Mouse (Mus musculus): ENCODE measurements around the gene Cfap65. TPM values are rescaled to one million over a fixed set of nuclear protein-coding genes. Genes with fewer than 3 reads are reported as not detected.

Gene Cfap65
- total RNA-seq, 1 experiment from 2014 or later, result 0.06 TPM

- DNase-seq, result no peak
These were observed 927 bp upstream of the Cfap65 start for GRCm38 (mm10) chr1:74936221-74936830.

DNA sequence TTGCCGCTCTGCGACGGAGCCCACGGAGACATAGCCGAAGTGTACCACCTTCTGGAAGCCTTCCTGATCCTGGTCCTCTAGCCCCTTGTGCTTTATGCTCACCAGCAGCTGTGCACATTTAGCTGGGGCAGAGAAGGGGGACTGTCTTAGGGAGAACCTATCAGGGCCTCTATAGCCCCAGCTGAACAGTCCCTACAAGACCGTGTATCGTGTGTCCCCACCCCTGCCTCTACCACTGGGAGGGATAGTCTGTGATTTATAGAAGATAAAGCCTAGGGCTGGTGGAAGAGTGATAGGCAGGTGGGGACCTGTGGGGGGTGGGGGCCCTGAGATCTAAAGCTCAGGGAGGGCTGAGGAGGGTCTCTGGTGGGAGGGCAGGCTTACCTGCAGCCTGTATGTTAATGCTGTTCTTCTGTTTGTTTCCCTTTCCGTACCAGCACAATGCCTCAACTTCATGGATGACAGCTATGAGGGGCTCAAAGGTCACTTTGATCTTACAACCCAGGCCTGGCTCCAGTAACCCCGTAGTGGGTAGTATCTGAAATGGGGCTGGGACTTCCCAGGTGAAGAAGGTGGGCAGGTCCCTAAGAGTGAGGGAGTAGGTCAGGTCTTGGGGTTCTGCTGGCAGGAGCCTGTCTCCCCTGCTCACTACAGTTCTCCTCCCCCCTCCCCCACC, 7.6 kb downstream of the Cfap65 start:
- no peak for DNase-seq

DNA sequence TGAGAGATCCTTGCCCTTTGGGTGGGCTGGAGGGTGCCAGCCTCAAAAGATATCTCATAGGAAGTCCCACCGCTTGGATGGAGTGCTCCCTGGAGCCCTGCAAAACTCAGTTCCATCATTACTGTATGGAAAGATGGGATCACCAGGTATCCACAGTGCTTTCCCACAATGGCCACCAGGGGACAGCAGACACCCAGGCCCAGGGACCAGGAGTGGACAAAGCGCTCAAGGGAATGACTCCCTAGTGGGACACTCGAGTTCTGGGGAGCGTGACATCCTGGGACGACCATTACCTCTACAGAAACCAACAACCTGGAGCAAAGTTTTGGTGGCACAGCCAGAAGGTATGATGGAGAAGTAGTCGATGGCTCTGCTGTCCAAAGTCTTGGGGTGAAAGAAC, 8.7 kb downstream of the Cfap65 start:
- peak; percentile 48 for DNase-seq

GRCm38 (mm10) chr1:74924464-74924863, 10.9 kb downstream of the Cfap65 start:
- DNase-seq, result no peak

- no peak for DNase-seq
These were observed 19.7 kb downstream of the Cfap65 start for GRCm38 (mm10) chr1:74915706-74916105.

DNA sequence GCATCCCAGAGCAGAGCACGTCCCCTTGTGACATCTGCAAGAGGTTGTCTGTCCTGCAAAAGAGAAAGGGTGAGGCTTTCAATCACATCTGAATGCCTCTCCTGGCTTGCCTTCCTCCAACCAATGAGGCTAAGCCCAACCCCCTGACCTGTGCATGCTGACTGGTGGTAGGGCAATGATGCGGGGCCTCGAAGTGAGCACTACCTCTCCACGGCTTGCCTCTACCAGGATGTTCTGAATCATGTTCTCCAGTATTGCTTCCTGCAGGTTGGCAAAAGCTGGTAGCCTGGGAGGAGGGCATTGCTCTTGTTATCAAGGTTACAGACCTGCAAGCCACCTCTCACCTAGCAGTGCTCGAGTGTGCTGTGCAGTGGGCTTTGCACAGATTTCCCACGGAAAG, 33.2 kb downstream of the Cfap65 start:
- no peak for DNase-seq

DNA sequence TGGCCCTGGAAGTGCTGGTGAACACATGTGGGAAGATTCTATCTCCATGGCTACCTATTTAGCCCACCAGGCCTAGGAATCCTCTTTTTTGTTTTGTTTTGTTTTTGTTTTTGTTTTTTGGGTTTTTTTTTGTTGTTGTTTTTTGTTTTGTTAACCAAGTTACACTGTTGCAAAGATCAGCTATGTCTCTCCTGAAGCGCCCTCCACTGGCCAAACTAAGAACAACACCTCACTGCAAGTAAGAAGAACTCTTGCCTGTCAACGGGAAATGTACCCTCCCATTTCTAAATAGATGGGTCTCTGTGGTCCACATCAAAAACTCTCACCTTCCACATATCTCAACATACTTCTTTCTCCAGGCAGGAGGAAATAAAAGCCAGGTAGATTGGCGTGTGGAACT, 33.7 kb downstream of the Cfap65 start:
- peak; percentile 67 for DNase-seq

GRCm38 (mm10) chr1:74900341-74901285, 34.8 kb downstream of the Cfap65 start:
- peak; percentile 29 for DNase-seq

- no peak for DNase-seq
These were observed 36.6 kb downstream of the Cfap65 start for GRCm38 (mm10) chr1:74898656-74899431.

DNA sequence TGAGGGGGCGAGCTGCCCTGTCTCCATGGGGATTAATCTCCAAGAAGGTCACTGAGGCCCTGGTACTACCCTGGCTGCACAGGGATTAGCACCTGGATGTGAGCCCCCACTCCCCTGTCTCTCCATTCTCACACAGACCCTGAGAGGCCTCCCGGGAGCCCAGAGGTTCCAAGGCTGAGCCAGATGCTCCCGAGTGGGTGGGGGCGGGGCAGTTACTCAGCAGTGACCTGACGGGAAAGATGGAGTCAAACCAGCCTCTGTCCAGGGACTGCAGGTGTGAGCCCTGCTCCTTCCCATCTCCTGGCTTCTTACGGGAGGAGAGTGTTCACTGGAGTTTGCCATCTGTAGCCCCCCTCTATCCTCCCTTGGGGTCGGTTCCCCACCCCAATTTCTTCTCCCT, 37.4 kb downstream of the Cfap65 start:
- DNase-seq, result no peak

DNA sequence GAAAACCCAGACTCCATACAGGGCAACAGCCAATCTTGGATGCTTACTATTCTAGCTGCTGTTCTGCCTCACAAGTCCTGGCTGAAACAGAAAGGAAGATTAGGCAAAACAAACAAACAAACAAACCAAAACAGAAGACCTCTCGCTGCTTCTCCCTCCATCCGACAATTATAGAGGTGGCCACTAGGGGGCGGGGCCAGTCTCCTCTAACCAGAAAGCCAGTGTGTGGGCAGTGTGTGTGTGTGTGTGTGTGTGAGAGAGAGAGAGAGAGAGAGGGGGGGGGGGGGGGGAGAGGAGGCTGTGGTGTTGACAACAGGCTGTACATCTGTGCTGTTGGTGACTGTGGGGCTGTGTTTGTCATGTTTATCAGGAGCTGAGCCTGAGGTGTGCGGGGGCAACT, 40.4 kb downstream of the Cfap65 start:
- peak; percentile 62 for DNase-seq

DNA sequence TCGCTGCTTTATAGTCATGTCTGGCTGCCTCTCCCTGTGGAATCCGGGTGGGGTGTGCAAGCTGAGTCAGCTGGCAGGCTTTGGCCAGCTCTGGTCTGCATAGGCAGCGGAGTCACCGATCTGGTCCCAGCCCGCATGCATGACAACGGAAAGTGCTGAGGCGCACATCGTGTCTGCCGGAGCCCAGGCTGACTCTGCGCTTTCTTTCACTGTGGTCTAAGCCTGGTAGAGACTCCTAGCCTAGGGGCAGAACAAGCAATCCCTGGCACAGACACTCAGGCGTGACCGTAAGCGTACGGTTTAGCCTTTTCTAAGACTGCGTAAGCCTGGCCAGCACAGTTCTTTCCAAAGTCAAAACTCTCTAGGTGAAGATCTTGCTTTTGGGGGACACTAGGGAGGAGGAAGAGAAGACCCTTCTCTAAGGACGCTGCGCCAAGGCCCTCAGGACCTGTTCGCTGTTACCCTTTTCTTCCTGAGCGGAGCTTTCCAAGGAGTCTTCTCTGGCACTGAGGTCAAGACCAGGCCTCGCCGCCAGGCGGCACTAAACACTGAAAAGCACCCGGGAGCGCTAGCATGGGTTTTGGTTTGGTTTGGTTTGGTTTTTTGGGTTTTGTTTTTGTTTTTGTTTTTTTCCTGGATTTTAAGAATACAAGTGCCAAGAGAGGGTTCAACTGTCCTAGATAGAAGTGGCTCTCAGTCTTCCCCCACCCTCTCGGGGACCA, 42.1 kb downstream of the Cfap65 start, which contains the start of gene Cryba2:
Gene Cryba2, minus strand, starts transcription at position 10 of the 722 bp plus-strand sequence.
- DNase-seq, result peak; percentile 57

- no peak for DNase-seq
These were observed 42.9 kb downstream of the Cfap65 start for GRCm38 (mm10) chr1:74892351-74893133.

GRCm38 (mm10) chr1:74891513-74891912, 43.9 kb downstream of the Cfap65 start:
- DNase-seq, result peak; percentile 46

- DNase-seq, result no peak
These were observed 49.9 kb downstream of the Cfap65 start, which contains the start of gene Fev for GRCm38 (mm10) chr1:74885369-74886042. TSS of gene Fev (minus strand) at chr1:74885419.

- DNase-seq, result no peak
These were observed 50.9 kb downstream of the Cfap65 start for GRCm38 (mm10) chr1:74884196-74885141.

GRCm38 (mm10) chr1:74883441-74883840, 52.0 kb downstream of the Cfap65 start:
- DNase-seq, result no peak

- DNase-seq, result no peak
These were observed 52.6 kb downstream of the Cfap65 start for GRCm38 (mm10) chr1:74882828-74883227.
